Comparison of ENCODE assay signal across 12 mouse cellular contexts in the genomic region with DNA sequence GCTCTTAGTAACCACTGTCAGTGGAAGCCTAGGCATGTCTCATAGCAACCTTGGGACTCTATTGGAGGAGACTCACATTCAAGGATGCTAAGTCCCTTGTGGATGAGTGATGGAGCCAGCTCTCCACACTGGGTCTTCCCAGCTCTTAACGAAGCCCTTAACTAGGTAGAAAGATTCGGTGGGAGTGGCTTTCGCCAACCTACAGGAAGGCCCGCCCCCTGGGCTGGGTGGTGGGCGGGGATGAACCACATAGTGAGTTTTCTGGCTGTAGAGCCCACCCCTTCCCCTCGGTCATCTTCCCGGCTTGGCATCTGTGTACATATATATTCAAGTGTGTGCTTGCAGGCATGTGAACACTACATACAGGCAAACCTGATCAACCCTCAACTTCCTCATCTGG.
DNase-seq lines count a peak whose midpoint lies in the region; ATAC-seq and TF ChIP-seq lines count a peak whose summit lies in the region.
"Had no signal": no experiment of that assay in that cellular context is flagged by ENCODE, and none has a peak within 500 bp of the region (broad histone marks: within the 10 kb centered on the region; RNA-seq: fewer than 3 reads in every experiment).

No protein-coding gene starts in this region.

- no peak for TF ChIP-seq CTCF in testis, adult 2 months (IDR thresholded peaks at IDR 0.05; ENCODE audit: control insufficient read depth, insufficient read depth, insufficient replicate concordance, low read depth, low read length)
- TF ChIP-seq CTCF in embryonic fibroblast, embryonic 13.5 days (IDR thresholded peaks at IDR 0.05; ENCODE audit: borderline replicate concordance, insufficient read depth, low read length) = no peak

- 68% methylated on average over 7 of the region's 7 CpGs for WGBS in hindbrain, embryonic 12.5 days
- WGBS in hindbrain, embryonic 16.5 days = 73% methylated on average over 7 of the region's 7 CpGs

- peaks cover 9% of the 10 kb centered on the region; the same call in 1 of the 2 replicates for H3K4me1 ChIP-seq in hindbrain, embryonic 12.5 days
- no peaks in the 10 kb centered on the region for H3K4me1 ChIP-seq in hindbrain, embryonic 16.5 days (ENCODE audit: control insufficient read depth, insufficient read depth, low read depth, low read length)
- H3K4me1 ChIP-seq in testis, adult 2 months (ENCODE audit: control insufficient read depth, insufficient read depth, low read length) = peaks cover 7% of the 10 kb centered on the region
- H3K4me1 ChIP-seq in embryonic fibroblast, embryonic 13.5 days (ENCODE audit: control insufficient read depth, insufficient read depth, low read length) = no peaks in the 10 kb centered on the region
- H3K4me1 ChIP-seq: forebrain, embryonic 13.5 days had no signal

- H3K9me3 ChIP-seq in hindbrain, embryonic 12.5 days (replicated peaks) = no peaks in the 10 kb centered on the region
- H3K9me3 ChIP-seq in hindbrain, embryonic 16.5 days (ENCODE audit: control insufficient read depth, low read length) = no peaks in the 10 kb centered on the region
- H3K9me3 ChIP-seq: forebrain, embryonic 13.5 days had no signal

- 0 out of 2 replicates have a peak overlapping the region, but pooled peaks have one; percentile 22 for H3K4me3 ChIP-seq in hindbrain, embryonic 12.5 days
- H3K4me3 ChIP-seq in hindbrain, embryonic 16.5 days (ENCODE audit: low read length) = no peak overlapping the region
- peak overlapping the region; percentile 16 for H3K4me3 ChIP-seq in testis, adult 2 months (ENCODE audit: control insufficient read depth, low read depth, low read length)
- H3K4me3 ChIP-seq in embryonic fibroblast, embryonic 13.5 days (ENCODE audit: insufficient read depth, low read length) = peak overlapping the region; percentile 18; the same call in 1 of the 2 replicates
- H3K4me3 ChIP-seq: layer of hippocampus, adult 2 months had no signal

- no peak overlapping the region for H3K9ac ChIP-seq in hindbrain, embryonic 12.5 days
- no peak overlapping the region for H3K9ac ChIP-seq in hindbrain, embryonic 16.5 days (ENCODE audit: low read depth, low read length)
- H3K9ac ChIP-seq: forebrain, embryonic 13.5 days had no signal

- peak overlapping the region; percentile 42; the same call in 1 of the 2 replicates for H3K4me2 ChIP-seq in hindbrain, embryonic 12.5 days (replicated peaks)
- H3K4me2 ChIP-seq in hindbrain, embryonic 16.5 days (ENCODE audit: low read length) = no peak overlapping the region

- TF ChIP-seq POLR2A in testis, adult 2 months (IDR thresholded peaks at IDR 0.05; ENCODE audit: control insufficient read depth, low read depth, low read length) = no peak
- TF ChIP-seq POLR2A in embryonic fibroblast, embryonic 13.5 days (IDR thresholded peaks at IDR 0.05; ENCODE audit: low read depth, low read length) = no peak

- H3K27ac ChIP-seq in hindbrain, embryonic 12.5 days = no peak overlapping the region
- H3K27ac ChIP-seq in hindbrain, embryonic 16.5 days (ENCODE audit: low read depth, low read length) = no peak overlapping the region
- H3K27ac ChIP-seq in testis, adult 2 months (ENCODE audit: control insufficient read depth, insufficient read depth, low read depth, low read length) = no peak overlapping the region
- H3K27ac ChIP-seq in embryonic fibroblast, embryonic 13.5 days (ENCODE audit: insufficient read depth, low read length) = no peak overlapping the region
- H3K27ac ChIP-seq: forebrain, embryonic 13.5 days; layer of hippocampus, adult 2 months had no signal

- intact Hi-C loops in gastrocnemius, postnatal 14 days (cut with DNase I; ENCODE audit: low total_unique reads) = no loop called here

- no peak for DNase-seq in testis, postnatal 14 days (ENCODE audit: low spot score)
- DNase-seq in layer of hippocampus, postnatal 25 days (ENCODE audit: extremely low spot score in 1 of 2, low spot score in 1 of 2) = no peak
- no peak for DNase-seq in gastrocnemius, postnatal 14 days
- DNase-seq: left cerebral cortex, postnatal 4 days; retina, postnatal 1 day had no signal

- H3K27me3 ChIP-seq in hindbrain, embryonic 12.5 days = peaks cover 4% of the 10 kb centered on the region; the same call in 1 of the 2 replicates
- H3K27me3 ChIP-seq in hindbrain, embryonic 16.5 days (replicated peaks; ENCODE audit: control insufficient read depth, insufficient read depth, low read length) = no peaks in the 10 kb centered on the region
- H3K27me3 ChIP-seq in testis, adult 2 months (ENCODE audit: control insufficient read depth, insufficient read depth, low read length) = no peaks in the 10 kb centered on the region
- H3K27me3 ChIP-seq: forebrain, embryonic 13.5 days had no signal

- no peak for ATAC-seq in hindbrain, embryonic 12.5 days (ENCODE audit: low FRiP score)
- ATAC-seq in hindbrain, embryonic 16.5 days = no peak
- ATAC-seq: forebrain, embryonic 13.5 days; intestine, postnatal 0 days had no signal

- no peaks in the 10 kb centered on the region for H3K36me3 ChIP-seq in hindbrain, embryonic 12.5 days
- no peaks in the 10 kb centered on the region for H3K36me3 ChIP-seq in hindbrain, embryonic 16.5 days (ENCODE audit: control insufficient read depth, insufficient read depth, low read length)
- H3K36me3 ChIP-seq in testis, adult 2 months (ENCODE audit: control insufficient read depth, insufficient read depth, low read length) = no peaks in the 10 kb centered on the region
